Mouse (Mus musculus): ENCODE data around the gene Syde2.

- TF ChIP-seq CTCF (IDR thresholded peaks at IDR 0.05; ENCODE audit: extremely low read depth, insufficient read length, insufficient replicate concordance, low read depth, low read length) (no peak), POLR2A (IDR thresholded peaks at IDR 0.05; ENCODE audit: low read depth, low read length) (no peak)
These were observed 29.9 kb downstream of the Syde2 start for GRCm38 (mm10) chr3:146017521-146017920.

Data from small intestine, adult 2 months (tissue).